Mouse (Mus musculus) heart, embryonic 13.5 days (tissue): ENCODE results near the gene Homer2. TPM values are rescaled to one million over a fixed set of nuclear protein-coding genes. Genes with fewer than 3 reads are reported as not detected.

Experiments used
- ATAC-seq: fragments of 200-750 bp; cut with Nextera tagmentation; 2 replicates; pipeline ENCODE4 v1.8.0; 2017; ENCODE audit warnings: moderate TSS enrichment; ENCODE audit not compliant: insufficient number of reproducible peaks, low FRiP score, low TSS enrichment; ENCODE audit errors: extremely low read depth
- H3K27ac ChIP-seq: fragments of 300-500 bp; sonication (generic); replicated peaks from 2 replicates; pipeline ENCODE4 v1.5.1; 2015; ENCODE audit warnings: moderate library complexity, mild to moderate bottlenecking, inconsistent platforms
- H3K27me3 ChIP-seq: fragments of 300-500 bp; sonication (generic); replicated peaks from 2 replicates; pipeline ENCODE4 v1.6.1; 2015; ENCODE audit warnings: mild to moderate bottlenecking, inconsistent platforms
- H3K36me3 ChIP-seq: fragments of 300-500 bp; sonication (generic); 2 replicates; pipeline ENCODE4 v1.6.1; 2015; ENCODE audit warnings: mild to moderate bottlenecking, inconsistent platforms
- H3K4me1 ChIP-seq: fragments of 300-500 bp; sonication (generic); 2 replicates; pipeline ENCODE4 v1.6.1; 2015; ENCODE audit warnings: inconsistent platforms
- H3K4me2 ChIP-seq: fragments of 300-500 bp; sonication (generic); 2 replicates; pipeline ENCODE4 v1.6.1; 2015; ENCODE audit warnings: inconsistent platforms, mild to moderate bottlenecking, moderate library complexity
- H3K4me3 ChIP-seq: fragments of 300-500 bp; sonication (generic); 2 replicates; pipeline ENCODE4 v1.5.1; 2015; ENCODE audit warnings: moderate library complexity, mild to moderate bottlenecking, inconsistent platforms
- H3K9ac ChIP-seq: fragments of 300-500 bp; sonication (generic); 2 replicates; pipeline ENCODE4 v1.6.1; 2015; ENCODE audit warnings: inconsistent platforms, mild to moderate bottlenecking, moderate library complexity
- H3K9me3 ChIP-seq: fragments of 300-500 bp; sonication (generic); 2 replicates; pipeline ENCODE4 v1.6.1; 2016; ENCODE audit warnings: inconsistent platforms
- WGBS: fragments of 180-500 bp; shearing (Covaris S2); methylation state at CpG from one replicate; pipeline ENCODE4 v1.1.7; 2015; ENCODE audit warnings: mixed read lengths; 5-methylcytosine and 5-hydroxymethylcytosine counted together
- polyA plus RNA-seq: library from polyadenylated mRNA; unstranded; fragments of >200 nt; fragmentation: Nextera tagmentation; extraction: Ambion mirVana; gene quantifications from 2 replicates; pipeline ENCODE4 v1.2.1, GENCODE M21; 2015

Gene Homer2
- polyA plus RNA-seq, result 73.4 and 82.1 TPM in 2 replicates

- H3K27ac ChIP-seq, result peak within 1 kb of the TSS; percentile 87
- peak within 1 kb of the TSS; percentile 92 for H3K4me2 ChIP-seq
- H3K9ac ChIP-seq, result peak within 1 kb of the TSS; percentile 95
- H3K27me3 ChIP-seq, result peaks cover 49% of the 10 kb centered on the region
- 69% methylated on average over 14 of the region's 14 CpGs for WGBS
- no peaks in the 10 kb centered on the region for H3K36me3 ChIP-seq
- H3K9me3 ChIP-seq, result peaks cover 7% of the 10 kb centered on the region; the same call in 1 of the 2 replicates
- peak within 1 kb of the TSS; percentile 84 for H3K4me3 ChIP-seq
- peaks cover 39% of the 10 kb centered on the region for H3K4me1 ChIP-seq
- ATAC-seq, result no peak
These were observed at the start of gene Homer2 for GRCm38 (mm10) chr7:81707471-81708140. Gene Homer2, minus strand, starts transcription at chr7:81707527.

GRCm38 (mm10) chr7:81747956-81748355 lies 40.6 kb upstream of the Homer2 start:
- Histone ChIP-seq H3K4me3 (no peak overlapping the region), H3K36me3 (no peaks in the 10 kb centered on the region), H3K9me3 (no peaks in the 10 kb centered on the region), H3K4me1 (peaks cover 6% of the 10 kb centered on the region; the same call in 1 of the 2 replicates), H3K27ac (no peak overlapping the region), H3K27me3 (no peaks in the 10 kb centered on the region), H3K9ac (no peak overlapping the region), H3K4me2 (no peak overlapping the region)
- WGBS, result 78% methylated on average over 3 of the region's 3 CpGs
- ATAC-seq, result no peak

DNA sequence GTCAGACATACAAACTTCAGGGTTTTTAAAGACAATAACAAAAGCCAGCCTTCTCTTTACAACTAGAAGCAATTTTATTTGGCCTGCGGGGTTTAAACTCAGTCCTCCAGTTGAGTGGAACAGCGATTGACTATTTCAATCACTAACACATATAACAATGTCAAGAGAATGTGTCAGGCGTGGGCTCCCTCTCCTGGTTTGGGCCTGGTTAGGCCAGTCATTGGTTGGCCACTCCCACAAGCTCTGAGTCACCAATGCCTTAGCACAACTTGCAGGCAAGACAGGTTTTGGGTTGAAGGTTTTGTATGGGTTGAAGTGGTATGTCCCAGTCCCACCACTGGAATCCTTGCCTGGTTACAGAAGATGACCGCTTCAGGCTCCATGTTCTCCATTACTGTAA lies 36.8 kb upstream of the Homer2 start:
- no peak overlapping the region for H3K4me2 ChIP-seq
- H3K4me1 ChIP-seq, result peaks cover 6% of the 10 kb centered on the region; the same call in 1 of the 2 replicates
- H3K36me3 ChIP-seq, result no peaks in the 10 kb centered on the region
- H3K27ac ChIP-seq, result no peak overlapping the region
- no peak overlapping the region for H3K9ac ChIP-seq
- no peaks in the 10 kb centered on the region for H3K27me3 ChIP-seq
- 54% methylated on average over 4 of the region's 4 CpGs for WGBS
- H3K4me3 ChIP-seq, result no peak overlapping the region
- no peak for ATAC-seq
- no peaks in the 10 kb centered on the region for H3K9me3 ChIP-seq

- H3K36me3 ChIP-seq, result no peaks in the 10 kb centered on the region
- H3K4me1 ChIP-seq, result peaks cover 6% of the 10 kb centered on the region; the same call in 1 of the 2 replicates
- no peak overlapping the region for H3K4me2 ChIP-seq
- no peak for ATAC-seq
- H3K9me3 ChIP-seq, result no peaks in the 10 kb centered on the region
- no peak overlapping the region for H3K27ac ChIP-seq
- no peak overlapping the region for H3K4me3 ChIP-seq
- 81% methylated on average over 7 of the region's 7 CpGs for WGBS
- H3K9ac ChIP-seq, result no peak overlapping the region
- H3K27me3 ChIP-seq, result no peaks in the 10 kb centered on the region
These were observed 32.7 kb upstream of the Homer2 start for GRCm38 (mm10) chr7:81740010-81740409.

DNA sequence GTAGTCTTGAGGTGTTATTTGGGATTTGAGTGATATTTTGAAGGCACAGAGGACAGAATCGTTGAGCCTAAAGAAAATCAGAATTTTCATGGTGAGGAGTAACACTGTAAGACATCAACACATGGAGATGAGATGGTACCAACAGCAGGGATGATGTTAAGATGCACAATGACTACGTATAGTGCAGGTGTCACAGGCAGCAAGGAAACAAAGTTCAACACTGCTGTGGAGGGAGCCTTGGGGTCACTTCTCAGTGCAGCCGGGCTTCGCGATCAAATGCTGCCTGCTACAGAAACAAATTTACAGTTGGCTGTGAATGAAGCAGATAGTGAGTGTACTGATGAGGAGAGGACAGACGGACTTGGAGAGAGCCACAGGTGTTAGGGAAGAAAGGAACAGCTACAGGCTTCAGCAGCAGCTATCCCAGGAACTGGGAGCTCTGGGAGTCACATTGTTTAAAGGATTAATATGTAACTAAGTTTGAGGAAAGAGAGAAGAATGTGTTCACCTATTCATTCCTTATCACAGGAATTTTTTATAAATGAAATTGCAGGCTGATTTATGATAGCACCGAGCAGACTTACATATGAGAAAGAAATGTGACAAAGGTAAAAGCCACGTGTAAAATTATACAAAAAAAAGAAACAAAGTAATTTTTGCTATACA lies 31.5 kb upstream of the Homer2 start:
- H3K4me2 ChIP-seq, result no peak overlapping the region

GRCm38 (mm10) chr7:81735300-81736048 lies 28.1 kb upstream of the Homer2 start:
- ATAC-seq, result no peak
- no peaks in the 10 kb centered on the region for H3K27me3 ChIP-seq
- H3K4me1 ChIP-seq, result peaks cover under 1% of the 10 kb centered on the region; the same call in 1 of the 2 replicates
- no peak overlapping the region for H3K27ac ChIP-seq
- 52% methylated on average over 9 of the region's 9 CpGs for WGBS
- no peaks in the 10 kb centered on the region for H3K9me3 ChIP-seq
- no peaks in the 10 kb centered on the region for H3K36me3 ChIP-seq
- H3K9ac ChIP-seq, result no peak overlapping the region
- no peak overlapping the region for H3K4me3 ChIP-seq
- H3K4me2 ChIP-seq, result no peak overlapping the region

More for the DNA sequence above, 31.5 kb upstream of the Homer2 start:
- H3K27me3 ChIP-seq, result no peaks in the 10 kb centered on the region
- no peak for ATAC-seq
- no peak overlapping the region for H3K9ac ChIP-seq
- H3K36me3 ChIP-seq, result no peaks in the 10 kb centered on the region
- 65% methylated on average over 8 of the region's 8 CpGs for WGBS
- no peaks in the 10 kb centered on the region for H3K9me3 ChIP-seq
- no peak overlapping the region for H3K4me3 ChIP-seq
- peaks cover 3% of the 10 kb centered on the region; the same call in 1 of the 2 replicates for H3K4me1 ChIP-seq
- no peak overlapping the region for H3K27ac ChIP-seq

GRCm38 (mm10) chr7:81732183-81733089 lies 25.1 kb upstream of the Homer2 start:
- no peak overlapping the region for H3K4me2 ChIP-seq
- no peak overlapping the region for H3K9ac ChIP-seq
- 80% methylated on average over 12 of the region's 12 CpGs for WGBS
- H3K36me3 ChIP-seq, result no peaks in the 10 kb centered on the region
- peaks cover 14% of the 10 kb centered on the region for H3K4me1 ChIP-seq
- H3K9me3 ChIP-seq, result no peaks in the 10 kb centered on the region
- no peak overlapping the region for H3K27ac ChIP-seq
- H3K27me3 ChIP-seq, result no peaks in the 10 kb centered on the region
- ATAC-seq, result no peak
- H3K4me3 ChIP-seq, result no peak overlapping the region

DNA sequence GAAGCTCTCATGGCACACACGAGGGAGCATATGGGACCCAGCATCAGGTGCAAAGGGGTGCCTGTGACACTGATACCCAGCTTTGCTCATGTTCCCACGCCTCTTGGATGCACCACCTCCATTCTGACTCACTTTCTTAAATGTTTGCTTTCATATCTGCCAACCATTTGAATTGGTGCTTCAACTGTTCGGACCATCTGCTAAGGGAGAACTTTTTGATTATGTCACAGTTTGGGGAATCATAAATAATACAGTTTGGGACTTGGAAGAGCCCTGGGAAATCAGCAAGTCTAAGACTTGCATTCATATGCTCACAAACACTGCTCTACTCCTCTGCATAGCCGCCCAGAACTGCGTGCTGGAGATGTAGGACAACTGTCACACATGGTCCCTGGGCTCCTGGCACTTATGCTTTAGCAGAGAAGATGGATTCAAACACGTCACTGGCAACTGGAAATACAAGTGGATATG lies 23.9 kb upstream of the Homer2 start:
- peaks cover 21% of the 10 kb centered on the region for H3K4me1 ChIP-seq
- H3K4me3 ChIP-seq, result no peak overlapping the region
- no peak overlapping the region for H3K27ac ChIP-seq
- 86% methylated on average over 6 of the region's 6 CpGs for WGBS
- no peak for ATAC-seq
- H3K27me3 ChIP-seq, result no peaks in the 10 kb centered on the region
- no peaks in the 10 kb centered on the region for H3K36me3 ChIP-seq
- H3K9ac ChIP-seq, result no peak overlapping the region
- no peak overlapping the region for H3K4me2 ChIP-seq
- no peaks in the 10 kb centered on the region for H3K9me3 ChIP-seq

- Histone ChIP-seq H3K4me3 (no peak overlapping the region), H3K9ac (no peak overlapping the region), H3K27ac (no peak overlapping the region), H3K4me2 (no peak overlapping the region), H3K36me3 (no peaks in the 10 kb centered on the region), H3K27me3 (no peaks in the 10 kb centered on the region), H3K9me3 (no peaks in the 10 kb centered on the region), H3K4me1 (peaks cover 31% of the 10 kb centered on the region)
- WGBS, result 79% methylated on average over 9 of the region's 9 CpGs
- ATAC-seq, result no peak
These were observed 22.5 kb upstream of the Homer2 start for GRCm38 (mm10) chr7:81729787-81730186.

- WGBS, result 85% methylated on average over 9 of the region's 9 CpGs
These were observed 20.4 kb upstream of the Homer2 start for GRCm38 (mm10) chr7:81727716-81728115.

More at GRCm38 (mm10) chr7:81727716-81728115, 20.4 kb upstream of the Homer2 start:
- Histone ChIP-seq H3K36me3 (no peaks in the 10 kb centered on the region), H3K9ac (no peak overlapping the region), H3K9me3 (no peaks in the 10 kb centered on the region; the same call in 1 of the 2 replicates), H3K27ac (peak overlapping the region; percentile 80; the same call in 1 of the 2 replicates), H3K4me2 (no peak overlapping the region), H3K27me3 (no peaks in the 10 kb centered on the region), H3K4me1 (peaks cover 31% of the 10 kb centered on the region), H3K4me3 (no peak overlapping the region)
- ATAC-seq, result no peak
